Mouse (Mus musculus): Measurements from ENCODE around the gene Micu1.

Gene Micu1

DNA sequence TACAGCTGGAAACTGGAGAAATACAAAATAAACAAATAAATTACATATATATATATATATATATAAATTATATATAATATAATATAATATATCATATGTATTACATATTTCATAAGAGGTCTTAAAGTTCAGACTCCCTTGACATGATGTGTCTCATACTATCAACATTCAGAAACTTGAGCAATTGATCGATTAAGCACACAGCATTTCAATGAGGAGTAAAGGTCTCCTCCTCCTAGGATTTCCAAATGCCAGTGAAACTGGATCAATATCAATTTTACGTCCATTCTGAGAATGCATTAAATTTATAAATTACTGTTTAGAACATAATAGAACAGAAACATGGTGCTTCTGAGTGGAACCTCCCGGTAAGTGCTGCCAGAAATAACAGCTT, 71.9 kb downstream of the Micu1 start:
- DNase-seq (ENCODE audit: low spot score), result no peak

DNA sequence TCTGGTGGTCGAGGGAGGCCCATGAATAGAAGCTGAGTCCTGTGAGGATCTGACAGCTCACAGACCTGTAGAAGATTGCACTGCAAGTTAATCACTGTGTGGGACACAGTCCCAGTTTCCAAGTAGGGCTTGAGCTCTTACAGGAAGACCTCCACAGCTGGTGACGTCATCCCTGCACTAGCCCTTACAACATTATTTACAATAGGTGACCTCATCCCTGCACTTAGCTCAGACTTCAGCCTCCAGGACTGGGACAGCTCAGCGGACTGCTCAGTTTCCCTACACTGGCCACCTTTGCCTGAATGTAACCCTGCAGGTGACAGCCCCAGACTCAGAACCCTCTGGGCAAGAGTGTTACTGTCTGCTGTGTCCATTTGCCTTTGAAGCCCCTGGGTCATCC, 75.0 kb downstream of the Micu1 start:
- no peak for DNase-seq (ENCODE audit: low spot score)

DNA sequence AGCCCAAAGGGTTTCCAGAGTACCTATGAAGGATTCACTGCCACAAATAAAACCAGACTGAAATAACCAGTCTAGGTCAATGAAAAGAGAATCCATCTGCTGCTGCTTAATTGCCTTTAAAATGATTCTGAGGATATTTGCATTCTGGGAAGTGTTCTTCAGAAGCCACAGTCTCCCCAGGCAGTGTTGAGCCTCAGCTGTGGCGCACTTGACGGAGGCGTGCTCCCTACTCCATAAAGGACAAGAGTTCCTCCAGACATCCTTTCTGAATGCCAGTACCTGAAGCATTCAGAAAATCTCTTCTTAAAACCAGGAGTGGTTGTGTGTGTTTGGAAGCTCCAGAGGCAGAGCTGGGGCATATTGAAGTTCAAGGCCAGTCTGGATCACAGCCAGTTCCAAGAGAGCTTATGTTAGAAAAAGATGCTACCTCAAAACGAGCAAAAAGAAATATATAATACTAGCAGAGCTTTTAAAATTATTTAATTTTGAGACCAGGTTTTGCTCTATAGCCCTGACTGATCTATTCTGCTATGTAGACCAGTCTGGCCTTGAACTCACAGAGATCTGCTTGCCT, 75.9 kb downstream of the Micu1 start:
- no peak for DNase-seq (ENCODE audit: low spot score)

DNA sequence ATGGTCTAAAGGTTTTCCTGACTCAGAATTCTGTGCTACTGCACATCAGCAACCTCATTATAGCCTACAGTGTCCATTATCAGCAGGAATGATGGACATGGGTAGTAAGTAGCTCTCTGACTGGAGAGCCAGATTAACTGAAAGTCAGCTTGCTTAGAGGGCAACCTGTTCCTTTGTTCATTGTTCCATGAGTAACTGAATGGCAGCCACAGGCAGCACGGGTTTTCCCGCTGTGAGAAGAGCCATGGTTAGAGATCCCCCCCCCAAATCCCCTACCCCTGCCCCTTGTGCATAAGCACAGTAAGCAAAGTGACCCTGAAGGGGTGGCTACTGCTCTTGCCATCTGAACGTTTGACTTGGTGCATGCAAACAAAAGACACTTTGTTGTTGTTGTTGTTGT, 78.4 kb downstream of the Micu1 start:
- DNase-seq (ENCODE audit: low spot score), result no peak

- no peak for DNase-seq (ENCODE audit: low spot score)
These were observed 79.1 kb downstream of the Micu1 start for GRCm38 (mm10) chr10:59781205-59781931.

- no peak for DNase-seq (ENCODE audit: low spot score)
These were observed 82.7 kb downstream of the Micu1 start for GRCm38 (mm10) chr10:59784731-59785685.

- DNase-seq (ENCODE audit: low spot score), result no peak
These were observed 84.0 kb downstream of the Micu1 start for GRCm38 (mm10) chr10:59786289-59786688.

- DNase-seq (ENCODE audit: low spot score), result no peak
These were observed 85.0 kb downstream of the Micu1 start for GRCm38 (mm10) chr10:59787140-59787800.

GRCm38 (mm10) chr10:59787870-59788269, 85.6 kb downstream of the Micu1 start:
- DNase-seq (ENCODE audit: low spot score), result no peak

DNA sequence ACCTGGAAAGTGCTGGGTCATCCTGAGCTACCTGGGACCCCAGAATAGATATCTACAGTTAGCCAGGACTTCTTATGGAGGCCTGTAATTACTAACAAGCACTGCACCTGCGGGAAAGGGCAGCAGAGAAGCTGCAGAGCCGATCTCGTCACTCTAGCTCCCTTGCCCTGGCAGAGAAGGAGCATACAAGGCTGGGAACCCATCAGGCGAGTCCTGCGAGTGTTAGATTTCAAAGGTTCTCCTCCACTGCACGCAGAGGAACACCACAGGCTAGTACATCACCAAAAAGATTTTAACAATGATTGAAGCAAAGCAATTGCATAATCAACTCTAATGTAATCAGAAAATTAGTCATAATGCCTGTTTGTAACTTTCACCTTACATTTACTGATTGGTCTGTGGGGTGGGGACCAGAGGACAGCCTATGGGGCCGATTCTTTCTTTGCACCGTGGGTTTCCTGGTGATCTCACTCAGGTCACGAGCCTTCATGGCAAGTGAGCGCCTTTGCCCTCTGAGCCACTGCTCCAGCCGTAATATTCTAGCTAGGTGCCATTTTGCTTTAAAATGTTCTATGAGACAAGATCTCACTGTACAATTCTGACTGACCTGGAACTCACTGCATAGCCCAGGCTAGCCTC, 88.1 kb downstream of the Micu1 start:
- no peak for DNase-seq (ENCODE audit: low spot score)

GRCm38 (mm10) chr10:59791896-59792295, 89.6 kb downstream of the Micu1 start:
- DNase-seq (ENCODE audit: low spot score), result no peak

DNA sequence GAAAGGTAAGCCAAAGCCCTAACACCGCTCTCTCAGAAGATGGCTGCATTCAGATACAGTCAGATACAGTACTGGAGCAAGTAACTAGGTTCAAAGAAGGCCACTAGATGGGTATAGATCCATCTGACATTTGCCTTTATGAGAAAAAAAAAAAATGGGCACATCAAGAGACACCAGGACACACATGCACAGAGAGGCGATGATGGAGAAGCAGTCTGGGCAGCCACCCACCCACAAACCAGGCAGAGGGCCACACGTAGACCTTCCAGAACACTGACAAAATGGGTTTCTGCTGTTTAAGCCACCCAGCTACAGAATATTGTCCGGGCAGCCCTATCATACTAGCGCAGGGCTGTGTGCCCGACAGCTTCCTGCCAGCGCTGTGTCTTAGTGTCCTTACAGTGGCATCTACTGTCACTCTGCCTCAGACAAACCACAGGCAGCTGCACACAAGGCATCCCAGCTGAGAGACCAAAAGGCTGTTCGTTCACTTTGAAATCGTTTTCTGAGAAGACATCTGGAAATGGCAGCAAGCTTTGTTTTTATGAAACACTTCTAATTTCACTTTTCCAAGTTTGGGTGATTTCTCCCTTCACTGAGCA, 90.4 kb downstream of the Micu1 start:
- DNase-seq (ENCODE audit: low spot score), result no peak

GRCm38 (mm10) chr10:59793454-59793853, 91.2 kb downstream of the Micu1 start:
- no peak for DNase-seq (ENCODE audit: low spot score)

- no peak for DNase-seq (ENCODE audit: low spot score)
These were observed 92.8 kb downstream of the Micu1 start for GRCm38 (mm10) chr10:59795085-59795484.

GRCm38 (mm10) chr10:59795902-59796301, 93.6 kb downstream of the Micu1 start:
- DNase-seq (ENCODE audit: low spot score), result no peak

- no peak for DNase-seq (ENCODE audit: low spot score)
These were observed 96.1 kb downstream of the Micu1 start for GRCm38 (mm10) chr10:59798371-59798770.

GRCm38 (mm10) chr10:59799303-59800044, 97.2 kb downstream of the Micu1 start:
- peak; percentile 29 for DNase-seq (ENCODE audit: low spot score)

- DNase-seq (ENCODE audit: low spot score), result no peak
These were observed 97.9 kb downstream of the Micu1 start for GRCm38 (mm10) chr10:59800159-59800558.

DNA sequence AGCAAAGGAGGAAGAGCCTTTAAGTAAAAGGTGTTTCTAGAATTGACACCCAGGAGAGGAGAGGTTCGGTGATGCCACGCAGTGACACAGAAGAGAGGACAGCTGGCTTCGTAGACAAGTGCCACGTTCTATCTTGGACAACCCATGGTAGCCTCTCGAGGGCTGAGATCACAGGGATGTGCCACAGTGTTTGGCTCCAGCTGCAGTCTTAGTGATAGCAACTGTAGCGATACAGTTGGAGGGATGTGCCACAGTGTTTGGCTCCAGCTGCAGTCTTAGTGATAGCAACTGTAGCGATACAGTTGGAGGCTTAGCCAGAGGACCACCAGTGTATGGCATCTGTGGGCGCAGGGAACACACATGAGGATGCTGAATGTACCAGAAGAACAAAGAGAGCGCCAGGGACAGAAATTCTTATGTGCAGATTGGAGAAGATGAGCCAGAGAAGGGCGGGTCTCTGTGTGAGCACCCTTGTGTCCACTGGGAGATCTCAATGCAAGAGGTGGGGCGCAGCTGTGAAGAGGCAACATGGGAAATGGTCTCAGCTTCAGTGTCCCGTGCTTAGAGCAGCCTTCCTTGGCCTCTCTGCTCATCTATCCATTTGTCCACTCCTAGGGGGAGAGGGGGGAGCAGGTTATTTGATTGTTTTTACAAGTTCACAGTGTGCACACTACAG, 98.7 kb downstream of the Micu1 start:
- DNase-seq (ENCODE audit: low spot score), result peak; percentile 49

- DNase-seq (ENCODE audit: low spot score), result no peak
These were observed 106.4 kb downstream of the Micu1 start for GRCm38 (mm10) chr10:59808677-59809076.
